Mouse (Mus musculus) neural tube, embryonic 14.5 days (tissue): ENCODE measurements around the gene Nprl3. TPM values are rescaled to one million over a fixed set of nuclear protein-coding genes. Genes with fewer than 3 reads are reported as not detected.

Source experiments
- ATAC-seq: fragments of 200-750 bp; cut with Nextera tagmentation; 2 replicates; pipeline ENCODE4 v1.8.0; 2017; ENCODE audit warnings: low read depth, mild to moderate bottlenecking, moderate TSS enrichment, moderate library complexity
- H3K27ac ChIP-seq: fragments of 300-500 bp; sonication (generic); 2 replicates; pipeline ENCODE4 v1.5.1; 2014; ENCODE audit warnings: low read depth, mild to moderate bottlenecking, control low read depth, low read length, moderate library complexity, mixed read lengths
- H3K27me3 ChIP-seq: fragments of 300-500 bp; sonication (generic); 2 replicates; pipeline ENCODE4 v1.6.1; 2014; ENCODE audit warnings: low read length; ENCODE audit not compliant: control insufficient read depth, insufficient read depth
- H3K36me3 ChIP-seq: fragments of 300-500 bp; sonication (generic); 2 replicates; pipeline ENCODE4 v1.6.1; 2014; ENCODE audit warnings: low read length, mixed read lengths; ENCODE audit not compliant: control insufficient read depth, insufficient read depth
- H3K4me1 ChIP-seq: fragments of 300-500 bp; sonication (generic); 2 replicates; pipeline ENCODE4 v1.6.1; 2014; ENCODE audit warnings: low read length; ENCODE audit not compliant: control insufficient read depth, insufficient read depth
- H3K4me2 ChIP-seq: fragments of 300-500 bp; sonication (generic); 2 replicates; pipeline ENCODE4 v1.6.1; 2014; ENCODE audit warnings: mild to moderate bottlenecking, low read depth, low read length, control low read depth
- H3K4me3 ChIP-seq: fragments of 300-500 bp; sonication (generic); 2 replicates; pipeline ENCODE4 v1.5.1; 2014; ENCODE audit warnings: low read depth, low read length, control low read depth, mixed read lengths
- H3K9ac ChIP-seq: fragments of 300-500 bp; sonication (generic); replicated peaks from 2 replicates; pipeline ENCODE4 v1.6.1; 2014; ENCODE audit warnings: low read depth, mild to moderate bottlenecking, control low read depth, low read length, mixed read lengths
- H3K9me3 ChIP-seq: fragments of 300-500 bp; sonication (generic); 2 replicates; pipeline ENCODE4 v1.6.1; 2016; ENCODE audit warnings: low read length; ENCODE audit not compliant: control insufficient read depth
- WGBS: fragments of 180-500 bp; shearing (Covaris S2); extraction: QIAGEN DNeasy Blood & Tissue Kit; methylation state at CpG from one replicate; pipeline ENCODE4 v1.1.7; 2014; 5-methylcytosine and 5-hydroxymethylcytosine counted together
- polyA plus RNA-seq: library from polyadenylated mRNA; unstranded; fragments of >200 nt; fragmentation: Nextera tagmentation; extraction: Ambion mirVana; gene quantifications from 2 replicates; pipeline ENCODE4 v1.2.1, GENCODE M21; 2014

The Nprl3 gene
- polyA plus RNA-seq, 1 experiment from 2014 or later: 32.7 TPM

DNA sequence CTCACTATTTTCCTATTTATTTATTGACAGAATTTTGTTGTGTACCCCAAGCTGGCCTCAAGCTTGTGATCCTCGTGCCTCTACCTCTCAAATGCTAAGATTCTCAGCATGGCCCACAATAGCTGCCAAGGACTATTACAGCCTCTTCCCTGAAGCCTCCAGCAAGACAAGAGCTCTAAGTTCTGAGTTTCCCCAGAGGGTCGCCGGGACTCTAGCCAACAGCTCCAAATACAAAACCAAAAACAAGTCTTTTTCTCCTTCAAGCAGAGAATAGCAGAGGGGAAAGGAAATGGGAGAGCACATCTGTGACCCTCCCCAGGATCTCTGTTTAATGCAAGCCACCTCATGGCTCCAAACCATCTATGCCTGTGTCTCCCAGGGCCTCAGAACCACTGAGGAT lies 23.4 kb downstream of the Nprl3 start:
- Histone ChIP-seq H3K4me1 (no peaks in the 10 kb centered on the region), H3K27me3 (no peaks in the 10 kb centered on the region), H3K9ac (no peak overlapping the region), H3K27ac (no peak overlapping the region), H3K4me3 (no peak overlapping the region), H3K9me3 (no peaks in the 10 kb centered on the region), H3K4me2 (no peak overlapping the region), H3K36me3 (peaks cover 8% of the 10 kb centered on the region)
- WGBS: 77% methylated on average over 3 of the region's 3 CpGs
- ATAC-seq: no peak

DNA sequence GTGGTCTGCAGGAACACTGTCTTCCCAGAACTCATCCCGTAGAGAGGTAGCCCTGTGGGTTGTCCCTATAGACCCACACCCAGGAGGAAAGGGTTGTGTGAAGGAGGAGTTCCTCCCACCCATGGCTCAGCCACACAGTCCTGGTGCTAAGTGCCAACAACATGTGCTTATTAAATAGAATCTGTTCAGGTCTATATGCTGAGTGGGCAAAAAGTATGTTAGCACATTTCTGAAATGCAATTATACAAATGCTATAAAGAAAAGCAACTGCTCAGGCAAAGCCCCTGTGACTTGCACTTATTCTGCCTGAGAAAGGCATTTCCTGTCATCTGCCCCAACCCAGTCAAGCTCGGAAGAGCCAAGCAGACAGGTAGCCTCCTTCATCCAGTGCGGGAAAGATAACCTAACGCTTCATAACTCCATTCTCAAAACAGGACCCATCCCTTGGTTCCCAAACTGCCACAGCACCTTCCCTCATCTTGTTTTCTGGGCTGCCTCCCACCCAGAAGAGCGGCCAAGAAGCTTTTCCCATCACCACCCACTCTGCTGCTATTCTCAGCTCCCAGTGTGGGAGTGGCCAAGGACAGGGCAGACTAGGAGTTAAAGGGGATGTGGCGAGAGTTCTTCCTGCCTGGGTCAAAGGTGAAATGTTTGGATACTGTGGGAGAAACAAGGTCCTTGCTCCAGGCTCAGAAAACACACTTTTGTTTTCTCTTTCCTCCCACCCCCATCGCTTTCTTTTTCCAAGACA lies 24.1 kb downstream of the Nprl3 start:
- 74% methylated on average over 7 of the region's 7 CpGs for WGBS
- Histone ChIP-seq H3K4me2 (no peak overlapping the region), H3K4me1 (no peaks in the 10 kb centered on the region), H3K27me3 (no peaks in the 10 kb centered on the region), H3K9ac (no peak overlapping the region), H3K27ac (no peak overlapping the region), H3K36me3 (peaks cover 8% of the 10 kb centered on the region), H3K4me3 (no peak overlapping the region), H3K9me3 (no peaks in the 10 kb centered on the region)
- no peak for ATAC-seq

DNA sequence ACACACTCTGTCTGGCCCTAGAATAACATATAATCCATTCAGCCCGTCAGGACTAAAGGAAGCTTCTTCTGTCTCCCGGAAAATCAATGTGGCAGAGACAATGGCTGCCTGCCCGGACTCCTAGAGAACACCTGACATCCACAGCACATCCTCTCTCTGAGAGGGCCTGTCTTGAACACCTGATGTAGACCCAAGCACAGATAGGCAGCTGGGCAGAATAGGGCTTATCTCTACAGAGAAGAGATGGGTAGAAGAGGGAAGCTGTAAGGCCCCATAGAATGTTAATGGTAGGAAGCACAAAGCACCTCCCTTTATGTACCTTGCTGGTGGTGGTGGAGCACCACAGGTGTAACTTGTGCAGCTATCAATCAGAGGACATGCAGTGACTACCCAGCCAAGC lies 25.3 kb downstream of the Nprl3 start:
- H3K9me3 ChIP-seq: no peaks in the 10 kb centered on the region
- H3K27ac ChIP-seq: no peak overlapping the region
- no peak overlapping the region for H3K4me2 ChIP-seq
- no peaks in the 10 kb centered on the region for H3K4me1 ChIP-seq
- 79% methylated on average over 3 of the region's 3 CpGs for WGBS
- H3K4me3 ChIP-seq: no peak overlapping the region
- H3K36me3 ChIP-seq: no peaks in the 10 kb centered on the region; the same call in 1 of the 2 replicates
- no peak overlapping the region for H3K9ac ChIP-seq
- ATAC-seq: no peak
- H3K27me3 ChIP-seq: no peaks in the 10 kb centered on the region

DNA sequence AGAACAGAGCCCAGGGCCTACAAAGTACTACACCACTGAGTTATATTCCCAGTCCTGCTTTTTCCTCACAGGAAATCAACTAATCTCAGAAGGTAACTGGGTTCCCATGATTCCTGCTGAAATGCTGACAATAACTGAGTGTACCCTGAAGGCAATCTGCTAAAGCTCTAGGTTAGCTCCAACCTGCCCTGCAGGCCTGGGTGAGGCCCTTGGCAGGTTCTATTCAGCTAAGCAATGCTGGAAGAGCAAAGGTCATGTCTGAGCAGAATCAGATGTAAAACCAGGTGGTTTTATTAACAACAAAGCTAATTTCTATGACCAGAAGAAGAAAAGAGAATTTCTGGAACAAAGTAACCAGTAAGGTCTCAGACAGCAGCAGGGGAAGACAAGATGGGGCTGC lies 26.1 kb downstream of the Nprl3 start:
- Histone ChIP-seq H3K4me3 (no peak overlapping the region), H3K4me1 (no peaks in the 10 kb centered on the region; the same call in 1 of the 2 replicates), H3K4me2 (no peak overlapping the region), H3K9ac (no peak overlapping the region), H3K9me3 (no peaks in the 10 kb centered on the region), H3K27ac (no peak overlapping the region), H3K27me3 (no peaks in the 10 kb centered on the region), H3K36me3 (no peaks in the 10 kb centered on the region; the same call in 1 of the 2 replicates)
- no peak for ATAC-seq

DNA sequence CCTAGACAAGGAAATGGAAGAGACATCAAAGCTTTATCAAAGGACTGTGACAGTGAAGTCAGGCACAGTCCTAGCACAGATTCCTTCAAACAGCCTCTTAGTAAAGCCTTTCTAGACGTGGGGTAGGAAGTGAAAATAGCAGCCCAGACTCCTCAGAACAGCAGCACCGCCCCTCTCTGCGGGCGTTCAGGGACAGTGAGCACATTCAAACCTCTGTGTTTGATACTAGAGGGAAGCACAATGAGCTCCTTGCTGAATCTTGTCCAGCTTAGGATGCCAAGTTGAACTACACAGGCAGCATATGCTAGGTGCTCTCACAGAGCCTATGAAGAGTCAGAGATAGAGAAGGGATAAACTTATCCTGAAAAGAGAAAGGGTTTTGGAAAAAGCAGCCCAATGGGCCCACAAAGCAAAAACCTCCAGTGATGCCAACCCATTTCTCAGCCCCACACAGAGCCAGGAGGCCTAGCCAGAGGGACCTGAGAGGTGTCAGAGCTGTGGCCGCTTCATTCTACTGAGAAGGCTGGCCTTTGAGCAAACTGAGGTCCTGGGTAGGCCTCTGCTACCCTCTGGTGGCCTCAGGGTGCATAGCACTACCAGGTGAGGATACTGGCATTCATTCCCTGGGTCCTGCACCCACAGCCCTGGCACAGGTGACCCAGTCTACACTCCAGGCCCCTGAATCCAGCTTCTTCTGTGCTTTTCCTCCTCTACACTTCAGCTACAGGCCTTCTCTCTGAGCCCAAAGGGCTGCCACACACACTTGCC lies 29.2 kb downstream of the Nprl3 start:
- Histone ChIP-seq H3K4me2 (no peak overlapping the region), H3K9ac (no peak overlapping the region), H3K27me3 (no peaks in the 10 kb centered on the region), H3K4me3 (no peak overlapping the region), H3K27ac (no peak overlapping the region), H3K4me1 (peaks cover 10% of the 10 kb centered on the region; the same call in 1 of the 2 replicates), H3K36me3 (no peaks in the 10 kb centered on the region; the same call in 1 of the 2 replicates), H3K9me3 (no peaks in the 10 kb centered on the region)
- peak; percentile 67 for ATAC-seq
- WGBS: 63% methylated on average over 5 of the region's 5 CpGs

DNA sequence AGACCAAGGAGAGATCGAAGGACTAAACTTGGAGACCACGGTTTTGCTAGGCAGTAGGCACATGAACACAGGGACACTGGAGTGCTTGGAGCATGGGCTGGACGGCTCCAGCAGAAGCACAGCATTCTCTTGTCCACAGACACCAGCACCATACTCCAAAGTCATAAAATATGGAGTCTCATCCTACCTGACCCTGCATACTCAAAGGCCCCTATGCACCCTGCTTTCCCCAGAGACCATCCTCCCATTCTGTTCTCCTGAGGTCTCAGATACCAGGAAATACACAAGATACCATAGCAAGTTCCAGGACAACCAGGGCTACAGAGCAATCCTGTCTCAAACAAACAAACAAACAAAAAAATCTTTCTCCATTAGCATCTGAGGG lies 30.1 kb downstream of the Nprl3 start:
- Histone ChIP-seq H3K9me3 (no peaks in the 10 kb centered on the region), H3K4me3 (no peak overlapping the region), H3K9ac (no peak overlapping the region), H3K36me3 (peaks cover 4% of the 10 kb centered on the region; the same call in 1 of the 2 replicates), H3K27me3 (no peaks in the 10 kb centered on the region), H3K4me2 (no peak overlapping the region), H3K4me1 (peaks cover 10% of the 10 kb centered on the region; the same call in 1 of the 2 replicates), H3K27ac (no peak overlapping the region)
- WGBS: 88% methylated on average over 3 of the region's 3 CpGs
- ATAC-seq: no peak

DNA sequence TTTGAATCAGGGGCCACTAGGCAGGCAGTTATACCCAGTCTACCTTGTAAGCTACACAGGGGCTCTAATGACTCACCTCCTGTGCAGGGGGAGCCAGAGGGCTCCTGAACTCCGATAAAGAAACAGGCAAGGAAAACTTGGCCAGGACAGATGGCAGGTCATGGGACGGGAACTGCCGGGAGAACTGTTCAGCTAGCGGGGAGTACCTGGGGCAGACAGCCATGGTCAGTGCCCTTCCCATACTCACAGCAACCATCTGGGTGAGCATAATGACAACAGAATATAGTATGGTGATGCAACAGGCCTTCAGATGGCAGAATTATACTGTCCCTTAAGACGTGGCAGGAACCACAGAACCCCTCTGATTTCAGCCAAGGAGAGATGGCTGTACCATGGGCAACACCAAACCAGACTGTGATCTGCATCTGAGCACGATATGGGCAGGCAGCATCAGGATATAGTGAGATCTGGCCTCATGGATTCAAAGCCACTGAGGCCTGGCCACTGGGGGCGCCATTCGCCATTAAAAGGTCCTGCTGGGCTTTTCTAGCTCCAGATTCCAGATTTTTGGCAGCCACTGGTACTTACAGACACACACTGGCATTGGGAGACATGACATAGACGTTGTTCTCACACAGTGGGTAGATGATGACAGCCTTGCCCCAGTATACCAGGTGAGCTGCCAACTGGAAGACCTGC lies 30.6 kb downstream of the Nprl3 start:
- Histone ChIP-seq H3K4me2 (no peak overlapping the region), H3K4me1 (peaks cover 10% of the 10 kb centered on the region; the same call in 1 of the 2 replicates), H3K4me3 (no peak overlapping the region), H3K9ac (no peak overlapping the region), H3K36me3 (peaks cover 4% of the 10 kb centered on the region; the same call in 1 of the 2 replicates), H3K9me3 (no peaks in the 10 kb centered on the region), H3K27me3 (no peaks in the 10 kb centered on the region), H3K27ac (peak overlapping the region; percentile 36; the same call in 1 of the 2 replicates)
- no peak for ATAC-seq
- WGBS: 55% methylated on average over 9 of the region's 9 CpGs

DNA sequence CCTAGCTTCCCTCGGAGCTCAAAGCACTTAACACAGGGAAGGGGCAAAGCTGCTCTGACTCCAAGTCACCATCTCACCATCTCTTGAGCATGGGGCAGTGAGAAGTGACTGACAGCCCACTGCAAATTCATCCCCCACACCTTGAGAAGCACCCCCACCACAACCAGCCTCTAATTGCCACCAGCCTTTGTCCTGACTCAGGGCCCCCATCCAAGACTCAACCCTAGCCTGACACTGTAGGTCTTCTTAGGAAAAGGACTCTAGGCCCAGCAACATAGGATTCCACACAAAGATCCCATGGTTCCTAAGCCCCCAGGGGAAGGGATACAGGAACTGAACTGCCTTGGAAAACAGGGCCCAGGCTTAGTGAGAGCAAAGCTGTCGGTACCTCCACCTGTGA lies 31.4 kb downstream of the Nprl3 start:
- no peak overlapping the region for H3K4me2 ChIP-seq
- no peak overlapping the region for H3K9ac ChIP-seq
- H3K36me3 ChIP-seq: peaks cover 9% of the 10 kb centered on the region; the same call in 1 of the 2 replicates
- 68% methylated on average over 2 of the region's 2 CpGs for WGBS
- peaks cover 10% of the 10 kb centered on the region; the same call in 1 of the 2 replicates for H3K4me1 ChIP-seq
- H3K9me3 ChIP-seq: no peaks in the 10 kb centered on the region
- peak overlapping the region; percentile 36; the same call in 1 of the 2 replicates for H3K27ac ChIP-seq
- no peaks in the 10 kb centered on the region for H3K27me3 ChIP-seq
- ATAC-seq: 0 out of 2 replicates have a peak, but pooled peaks have one; percentile 25
- H3K4me3 ChIP-seq: no peak overlapping the region
